Mouse (Mus musculus) left cerebral cortex, adult 2 months (tissue): ENCODE measurements around the gene Med13. TPM values are rescaled to one million over a fixed set of nuclear protein-coding genes. Genes with fewer than 3 reads are reported as not detected.

Experiments
- DNase-seq, 2 experiments: peaks; one replicate each; pipeline ENCODE4 v3.0.0; 2021 to 2022; ENCODE audit warnings: low spot score in 2 of 2, mixed read lengths in 1 of 2; ENCODE audit errors: extremely low spot score in 1 of 2
- H3K27ac ChIP-seq: fragments of 200-600 bp; 2 replicates; pipeline ENCODE4 v1.8.1; 2022
- H3K4me3 ChIP-seq: fragments of 200-600 bp; 2 replicates; pipeline ENCODE4 v1.8.1; 2022
- CTCF ChIP-seq: fragments of 200-600 bp; IDR thresholded peaks from 2 replicates; pipeline ENCODE4 v1.8.1; 2022; ENCODE audit warnings: antibody characterized with exemption, mild to moderate bottlenecking, moderate library complexity
- intact Hi-C: fragments of 180-260 bp; cut with DNase I; formaldehyde crosslinking; loops from one replicate; pipeline ENCODE4 v1.15.1; 2025
- total RNA-seq, 2 experiments: library from RNA; stranded (reverse); gene quantifications; 2 replicates each; pipeline ENCODE4 v1.2.3; 2021

Gene Med13
- total RNA-seq, 2 experiments from 2014 or later, result 60.5 to 61.2 TPM

DNA sequence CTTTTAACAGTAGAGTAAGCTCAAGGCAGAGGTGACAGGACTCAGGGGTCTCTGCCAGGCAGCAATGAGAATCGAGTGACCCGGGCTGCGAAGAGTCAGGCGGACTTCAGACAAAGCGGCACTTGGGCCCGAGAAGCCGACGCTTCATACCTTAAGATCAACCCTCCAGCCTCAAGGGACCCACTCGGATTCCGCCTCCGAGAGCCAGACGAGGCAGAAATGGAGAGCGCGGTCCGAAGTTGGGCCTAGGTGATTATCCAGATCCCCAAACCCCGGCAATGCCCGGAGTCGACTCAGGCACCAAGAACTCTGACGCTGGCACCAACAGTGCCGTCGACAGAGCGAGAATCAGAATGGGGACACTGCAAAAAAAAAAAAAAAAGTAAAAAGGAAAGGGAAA is 100.3 kb downstream of the Med13 start:
- DNase-seq, result peak in 1 of 2 experiments; percentile 40

GRCm38 (mm10) chr11:86253342-86253741 is 104.1 kb downstream of the Med13 start:
- no peak for DNase-seq
- Histone ChIP-seq H3K27ac (no peak overlapping the region), H3K4me3 (no peak overlapping the region)
- TF ChIP-seq CTCF, result no peak
- intact Hi-C loops, result no loop called here

More for the DNA sequence above, 100.3 kb downstream of the Med13 start:
- TF ChIP-seq CTCF, result no peak
- intact Hi-C loops, result loop anchor here (1.0 to 5.0 kb wide), 2 partner anchors 101 to 205 kb away; no protein-coding TSS in a partner anchor
- Histone ChIP-seq H3K4me3 (peak overlapping the region; percentile 66), H3K27ac (peak overlapping the region; percentile 82)

GRCm38 (mm10) chr11:86232446-86232845 is 125.0 kb downstream of the Med13 start:
- Histone ChIP-seq H3K4me3 (no peak overlapping the region), H3K27ac (no peak overlapping the region)
- DNase-seq, result no peak
- TF ChIP-seq CTCF, result no peak
- intact Hi-C loops, result no loop called here

DNA sequence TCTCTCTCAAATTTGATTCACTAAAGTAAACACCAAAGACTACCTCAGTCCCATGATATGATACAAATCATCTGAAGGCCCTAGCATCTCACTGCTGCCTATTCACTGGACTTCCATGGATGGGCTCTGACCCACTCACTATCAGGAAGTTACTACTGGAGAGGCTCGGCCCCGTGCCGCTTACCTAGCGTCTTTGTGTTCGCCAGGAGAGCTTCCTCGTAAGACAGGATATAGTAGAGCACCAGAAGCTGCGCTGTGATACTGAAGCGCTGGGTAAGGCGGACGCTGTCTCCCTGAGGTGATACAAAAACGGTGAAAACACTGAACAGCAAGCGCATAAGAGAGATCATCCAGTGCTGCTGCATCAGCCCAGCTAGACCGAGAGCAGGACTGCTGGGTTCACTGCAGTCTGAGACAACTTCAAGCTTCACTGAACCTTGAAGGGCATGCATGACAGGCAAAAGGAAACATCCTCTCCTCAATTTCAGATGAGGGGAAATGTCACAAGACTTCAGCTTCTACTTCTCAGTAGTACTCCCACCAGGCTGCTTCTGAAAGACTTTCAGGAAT is 125.5 kb downstream of the Med13 start:
- TF ChIP-seq CTCF, result no peak
- intact Hi-C loops, result no loop called here
- Histone ChIP-seq H3K4me3 (no peak overlapping the region), H3K27ac (no peak overlapping the region)
- no peak for DNase-seq

GRCm38 (mm10) chr11:86226646-86227180 is 130.7 kb downstream of the Med13 start:
- intact Hi-C loops, result no loop called here
- Histone ChIP-seq H3K27ac (no peak overlapping the region), H3K4me3 (no peak overlapping the region)
- TF ChIP-seq CTCF, result no peak
- no peak for DNase-seq

- intact Hi-C loops, result no loop called here
- no peak for DNase-seq
- TF ChIP-seq CTCF, result no peak
- H3K27ac ChIP-seq, result no peak overlapping the region
- no peak overlapping the region for H3K4me3 ChIP-seq
These were observed 131.6 kb downstream of the Med13 start for GRCm38 (mm10) chr11:86225761-86226160.

Other genes with a start within 250 kb of the Med13 start
- gene Brip1, start 156.4 kb downstream of the Med13 start, total RNA-seq, result under 1 TPM; 0.12 to 0.20 TPM
- gene Ints2, start 100.0 kb downstream of the Med13 start, total RNA-seq, result 10 to 100 TPM; 25.3 to 27.6 TPM
- gene Rnft1, start 127.1 kb upstream of the Med13 start, total RNA-seq, result 10 to 100 TPM; 27.5 to 31.5 TPM
- 10 to 100 TPM; 38.5 to 39.2 TPM for gene Rps6kb1, start 187.2 kb upstream of the Med13 start, total RNA-seq
- gene Tubd1, start 187.4 kb upstream of the Med13 start, total RNA-seq, result 1 to 10 TPM; 5.3 to 6.8 TPM